Comparison of ENCODE assay signal across 28 mouse cellular contexts in the genomic region with DNA sequence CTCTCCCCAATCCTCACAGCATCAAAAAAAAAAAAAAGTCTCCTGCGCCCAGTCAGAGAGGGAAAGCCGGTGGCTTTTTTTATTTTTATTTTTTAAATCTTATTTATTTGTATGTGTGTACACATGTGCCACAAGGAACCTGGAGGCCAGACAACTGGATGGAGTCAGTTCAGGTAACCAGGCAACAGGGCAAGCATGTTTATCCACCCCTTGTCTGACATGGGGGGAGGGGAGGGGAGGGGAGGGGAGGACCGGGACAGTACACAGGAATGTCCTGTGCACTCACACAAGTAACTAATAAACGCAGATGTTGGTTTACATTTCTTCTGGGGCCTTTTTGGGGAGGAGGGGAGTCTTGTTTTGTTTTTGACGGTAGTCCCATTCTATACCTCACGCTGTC. TPM values are rescaled to one million over a fixed set of nuclear protein-coding genes. Genes with fewer than 3 reads are reported as not detected.
"Had no signal": no experiment of that assay in that cellular context is flagged by ENCODE, and none has a peak within 500 bp of the region (broad histone marks: within the 10 kb centered on the region; RNA-seq: fewer than 3 reads in every experiment).

No protein-coding gene starts in this region.

- H3K9ac ChIP-seq: limb, embryonic 13.5 days; liver, embryonic 12.5 days; liver, embryonic 15.5 days; lung, embryonic 14.5 days had no signal

- H3K27me3 ChIP-seq: limb, embryonic 13.5 days; liver, embryonic 12.5 days; liver, embryonic 15.5 days; midbrain, embryonic 13.5 days had no signal

- H3K27ac ChIP-seq: kidney, postnatal 0 days; limb, embryonic 10.5 days; limb, embryonic 13.5 days; liver, embryonic 12.5 days; liver, embryonic 15.5 days; macrophage; midbrain, embryonic 13.5 days had no signal

- DNase-seq: layer of hippocampus, adult 9-11 months; lung, embryonic 14.5 days; right cerebral cortex, adult 18-20 months; right cerebral cortex, postnatal 14 days; right cerebral cortex, postnatal 4 days; thymus, adult 2 months; thymus, postnatal 14 days; thymus, postnatal 4 days had no signal

- H3K4me3 ChIP-seq: layer of hippocampus, adult 2 months; limb, embryonic 10.5 days; limb, embryonic 13.5 days; liver, embryonic 12.5 days; liver, embryonic 15.5 days; midbrain, embryonic 13.5 days had no signal

- H3K9me3 ChIP-seq: limb, embryonic 10.5 days; limb, embryonic 13.5 days; liver, embryonic 12.5 days; liver, embryonic 15.5 days; midbrain, embryonic 13.5 days had no signal

- H3K4me2 ChIP-seq: limb, embryonic 13.5 days; liver, embryonic 12.5 days; liver, embryonic 15.5 days; lung, embryonic 14.5 days; midbrain, embryonic 13.5 days had no signal

- ATAC-seq: liver, embryonic 12.5 days; midbrain, embryonic 13.5 days had no signal

RNA-seq across cellular contexts. Expression of gene 1700018B08Rik, which starts 19.6 kb away (rescaled TPM):
- total RNA-seq: layer of hippocampus, adult 2 months; layer of hippocampus, postnatal 25 days; left cerebral cortex, adult 18-20 months; left cerebral cortex, postnatal 25 days; megakaryocyte, adult 5-6 weeks; midbrain, postnatal 0 days had no signal
- polyA plus RNA-seq: kidney, adult 2 months; kidney, embryonic 14.5 days; kidney, postnatal 0 days; large intestine, adult 2 months; limb, embryonic 10.5 days; limb, embryonic 13.5 days; liver, embryonic 12.5 days; liver, embryonic 15.5 days; lung, embryonic 14.5 days; macrophage; midbrain, embryonic 13.5 days; midbrain, postnatal 0 days; neural tube, embryonic 11.5 days; neural tube, embryonic 14.5 days; stomach, embryonic 14.5 days; stomach, postnatal 0 days had no signal
